Mouse (Mus musculus) ovary, postnatal 14 days (tissue): ENCODE measurements around the gene G3bp1.

Source experiments
- DNase-seq: peaks from one replicate; pipeline ENCODE4 v3.0.0; 2022; ENCODE audit warnings: low spot score

G3bp1 gene

DNA sequence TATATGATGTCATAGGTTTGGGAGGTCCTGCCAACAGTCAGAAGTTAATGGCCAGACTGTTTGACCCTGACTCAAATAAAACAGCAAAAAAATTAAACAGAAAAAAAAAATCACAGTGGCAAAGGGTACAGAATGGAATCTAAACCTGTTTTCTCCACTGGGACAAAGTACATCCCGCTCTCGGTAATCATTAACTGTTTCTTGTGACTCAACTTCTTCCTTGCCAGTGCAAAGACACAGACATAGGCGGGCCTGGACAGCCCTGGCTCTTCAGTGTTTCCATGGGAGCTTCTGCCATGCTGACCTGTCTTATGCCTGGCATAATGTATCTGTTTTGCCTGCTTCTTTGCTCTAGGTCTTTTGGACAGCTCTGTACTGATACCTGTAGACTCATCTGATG, 4.3 kb upstream of the G3bp1 start:
- DNase-seq: no peak

GRCm38 (mm10) chr11:55468012-55468411, 1.5 kb upstream of the G3bp1 start:
- peak; percentile 16 for DNase-seq

GRCm38 (mm10) chr11:55468611-55469047, 856 bp upstream of the G3bp1 start:
- peak; percentile 15 for DNase-seq

- peak; percentile 14 for DNase-seq
These were observed 622 bp downstream of the G3bp1 start for GRCm38 (mm10) chr11:55469923-55470691.

DNA sequence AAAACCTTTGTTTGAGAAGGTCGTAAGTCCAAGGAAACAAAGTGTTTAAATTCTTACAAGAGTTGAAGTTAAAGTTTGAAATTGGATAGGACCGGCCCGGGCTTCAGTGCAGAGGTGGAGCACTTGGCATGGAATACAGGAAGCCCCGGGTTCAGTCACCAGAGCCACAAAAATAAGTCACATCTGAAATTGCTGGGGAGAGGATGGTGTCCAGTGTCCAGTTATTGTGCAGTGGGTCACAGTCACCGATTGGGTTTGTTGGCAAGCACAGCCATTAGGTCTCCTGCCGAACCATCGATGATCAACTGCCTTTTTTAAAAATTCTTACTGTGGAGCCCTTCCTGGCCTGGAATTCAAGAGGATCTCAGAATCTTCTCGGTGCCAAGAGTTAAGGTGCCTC, 1.3 kb downstream of the G3bp1 start:
- no peak for DNase-seq

DNA sequence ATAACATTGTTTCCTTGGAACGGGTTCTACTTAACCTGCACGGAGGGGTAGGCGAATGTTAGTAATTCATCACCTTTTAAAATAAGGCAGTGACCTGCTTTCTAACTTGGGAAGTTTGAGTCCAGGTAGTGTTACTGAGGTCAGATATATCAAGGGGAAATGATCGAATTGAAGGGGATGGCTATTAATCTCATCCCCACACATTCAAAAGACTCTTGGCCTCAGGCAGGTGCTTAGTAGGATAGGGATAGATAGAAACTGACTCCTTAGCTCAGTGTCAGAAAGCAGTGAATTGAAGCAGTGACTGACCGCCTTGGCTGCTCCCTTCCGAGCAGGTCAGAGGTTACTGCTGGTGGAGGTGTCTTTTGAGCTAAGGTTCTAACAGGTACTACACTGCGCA, 2.0 kb downstream of the G3bp1 start:
- no peak for DNase-seq

DNA sequence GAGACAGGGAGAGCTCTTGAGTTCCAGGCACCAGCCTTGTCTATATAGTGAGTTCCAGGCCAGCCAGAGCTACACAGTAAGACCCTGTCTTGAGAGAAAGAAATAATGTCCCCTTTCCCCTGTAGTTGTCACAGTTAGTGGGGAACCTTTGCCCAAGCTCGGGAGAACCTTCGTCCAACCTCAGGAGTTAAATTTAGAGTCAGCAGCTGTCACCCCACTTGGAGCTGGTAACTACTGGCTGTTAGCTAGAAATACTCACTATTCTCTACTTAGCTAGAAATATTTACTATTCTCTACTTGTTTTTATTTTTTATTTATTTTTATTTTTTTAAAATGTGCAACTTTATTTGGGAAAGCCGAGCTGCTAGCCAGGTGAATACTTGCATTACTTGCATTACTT, 3.7 kb downstream of the G3bp1 start:
- DNase-seq: no peak

- no peak for DNase-seq
These were observed 16.0 kb downstream of the G3bp1 start for GRCm38 (mm10) chr11:55485443-55485842.

DNA sequence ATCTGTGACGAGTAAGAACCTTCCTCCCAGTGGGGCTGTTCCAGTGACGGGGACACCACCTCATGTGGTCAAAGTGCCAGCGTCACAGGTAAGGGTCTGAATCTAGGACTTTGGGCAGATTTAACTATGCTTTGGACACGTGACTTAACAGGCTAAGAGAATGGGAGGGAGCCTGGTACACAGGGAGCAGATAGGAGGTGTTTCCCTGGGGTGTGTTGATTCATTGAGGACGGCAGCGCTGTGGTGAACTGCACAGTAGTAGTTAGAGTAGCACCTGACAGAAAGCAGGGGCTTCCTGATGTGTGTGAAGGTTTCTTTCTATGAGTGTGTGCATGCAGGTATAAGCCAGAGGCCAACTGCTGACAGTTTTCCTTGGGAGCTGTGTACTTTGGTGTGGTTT, 26.7 kb downstream of the G3bp1 start:
- no peak for DNase-seq

GRCm38 (mm10) chr11:55497885-55498284, 28.4 kb downstream of the G3bp1 start:
- no peak for DNase-seq

DNA sequence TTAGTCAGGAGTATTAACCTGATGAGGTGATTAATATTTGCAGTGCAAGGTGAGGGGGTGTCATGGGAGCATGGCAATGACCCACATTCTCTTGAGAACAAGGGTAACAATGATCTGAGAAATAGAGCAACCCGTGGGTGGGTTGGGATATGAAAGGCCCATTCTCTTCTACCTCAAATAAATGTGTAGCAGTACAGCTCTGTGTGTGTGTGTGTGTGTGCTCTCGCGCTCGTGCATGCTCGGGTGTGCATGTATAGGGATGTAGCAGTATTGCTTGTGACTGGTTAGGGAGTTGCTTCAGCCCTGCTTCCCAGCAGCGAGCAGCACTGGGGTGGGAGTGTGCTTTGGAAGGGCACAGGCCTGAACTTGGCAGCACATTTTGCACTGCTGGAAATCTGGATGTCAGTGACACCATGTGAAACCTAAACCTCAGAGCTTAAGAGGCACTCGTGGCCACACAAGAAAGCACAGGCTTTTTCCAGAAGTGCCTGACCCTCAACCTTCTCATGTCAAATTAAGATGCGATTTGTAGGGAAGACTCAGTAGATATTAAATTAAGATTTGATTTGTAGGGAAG, 32.6 kb downstream of the G3bp1 start:
- DNase-seq: no peak

- no peak for DNase-seq
These were observed 33.4 kb downstream of the G3bp1 start for GRCm38 (mm10) chr11:55502886-55503285.

DNA sequence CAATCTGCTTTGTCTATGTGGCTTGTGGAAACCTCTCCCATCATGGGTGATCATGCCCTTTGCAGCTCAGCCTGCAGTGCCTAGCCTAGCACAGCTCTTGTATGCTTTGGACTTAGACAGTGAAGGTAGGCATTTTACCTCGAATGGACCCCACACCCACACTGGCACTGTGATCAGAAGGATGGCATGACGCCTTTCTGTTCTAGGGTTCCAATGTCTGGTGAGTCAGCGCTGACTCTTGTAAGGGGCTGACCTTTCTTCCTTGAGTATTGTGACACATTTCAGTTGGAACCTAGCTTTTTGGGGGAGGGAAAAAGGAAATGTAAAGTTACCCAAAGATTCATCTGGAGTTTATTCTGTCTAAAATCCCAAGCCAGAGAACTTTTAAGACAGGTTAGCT, 36.0 kb downstream of the G3bp1 start:
- DNase-seq: no peak

DNA sequence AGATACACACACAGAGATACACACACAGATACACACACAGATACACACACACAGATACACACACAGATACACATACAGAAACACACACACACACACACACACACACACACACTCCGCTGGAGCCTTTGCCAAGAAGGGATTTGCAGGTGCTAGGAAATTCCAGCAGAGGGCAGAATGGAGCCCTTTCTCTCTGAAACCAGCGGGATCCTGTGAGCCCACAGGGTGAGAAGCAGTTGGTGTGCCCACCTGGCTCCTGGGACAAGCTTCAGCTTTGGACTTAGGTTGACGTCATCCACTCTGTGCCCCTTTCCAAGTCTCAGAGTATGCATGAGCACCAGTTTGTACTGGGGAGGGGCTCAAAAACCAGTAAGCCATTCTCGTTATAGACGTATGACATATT, 41.9 kb downstream of the G3bp1 start:
- no peak for DNase-seq

GRCm38 (mm10) chr11:55517666-55518065, 48.2 kb downstream of the G3bp1 start:
- DNase-seq: no peak

DNA sequence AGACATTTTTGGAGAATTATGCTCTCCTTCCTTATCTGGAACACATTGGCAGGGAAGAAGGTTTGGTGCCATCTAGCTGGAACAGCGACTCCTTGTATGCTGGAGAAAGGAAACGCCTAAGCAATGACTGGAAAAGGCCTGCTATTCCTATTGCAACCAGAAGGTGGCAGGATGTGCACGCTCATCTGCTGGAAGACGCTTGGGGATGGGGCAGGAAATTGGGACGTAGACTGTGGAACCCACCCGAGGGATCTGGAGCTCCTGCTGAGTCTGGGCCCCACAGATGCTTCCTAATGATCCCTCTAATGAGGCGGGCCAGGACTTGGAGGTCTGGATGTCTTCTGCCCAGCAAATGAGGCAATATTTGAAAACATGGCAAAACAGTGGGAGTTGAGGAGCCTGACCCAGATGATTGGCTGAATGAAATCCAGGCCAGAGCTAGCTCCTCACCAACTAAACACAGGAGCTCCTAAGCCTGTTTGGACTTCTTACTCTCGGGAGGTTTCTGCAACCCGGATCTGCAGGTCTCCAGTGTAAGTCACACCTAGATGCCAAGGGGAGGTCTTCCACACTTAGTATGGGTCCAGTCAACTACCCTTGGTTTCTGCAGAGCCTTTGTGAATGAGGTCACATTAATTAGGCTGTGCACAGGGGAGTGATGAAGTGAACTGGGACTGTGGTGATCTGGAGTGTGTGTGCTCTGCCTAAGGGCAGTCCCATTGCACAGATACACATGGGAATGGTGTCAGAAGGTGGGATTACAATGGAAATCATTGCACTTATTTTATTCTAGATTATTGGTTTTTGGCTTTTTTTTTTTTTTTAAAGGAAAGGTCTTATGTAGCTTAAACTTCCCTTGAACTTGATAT, 49.6 kb downstream of the G3bp1 start:
- DNase-seq: peak; percentile 63

DNA sequence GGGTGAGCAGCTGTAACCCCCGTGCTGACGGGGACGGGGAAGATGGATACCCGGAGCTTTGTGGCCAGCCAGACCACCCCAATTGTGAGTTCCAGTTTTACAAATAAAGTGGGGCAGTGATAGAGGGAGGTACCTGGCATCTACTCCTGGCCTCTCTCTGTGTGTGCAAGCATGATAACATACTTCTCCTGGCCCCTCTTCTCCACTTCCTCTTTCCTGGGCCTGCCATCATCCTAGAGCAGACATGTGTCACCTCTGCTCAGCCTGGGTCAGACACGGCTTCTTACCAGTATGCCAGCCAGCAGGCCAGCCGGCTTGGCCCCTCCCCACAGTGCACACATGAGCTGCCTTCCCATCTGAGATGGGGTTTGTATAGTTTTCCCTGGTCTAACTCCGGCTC, 61.3 kb downstream of the G3bp1 start:
- DNase-seq: no peak

GRCm38 (mm10) chr11:55533378-55533777, 63.9 kb downstream of the G3bp1 start:
- peak; percentile 11 for DNase-seq

DNA sequence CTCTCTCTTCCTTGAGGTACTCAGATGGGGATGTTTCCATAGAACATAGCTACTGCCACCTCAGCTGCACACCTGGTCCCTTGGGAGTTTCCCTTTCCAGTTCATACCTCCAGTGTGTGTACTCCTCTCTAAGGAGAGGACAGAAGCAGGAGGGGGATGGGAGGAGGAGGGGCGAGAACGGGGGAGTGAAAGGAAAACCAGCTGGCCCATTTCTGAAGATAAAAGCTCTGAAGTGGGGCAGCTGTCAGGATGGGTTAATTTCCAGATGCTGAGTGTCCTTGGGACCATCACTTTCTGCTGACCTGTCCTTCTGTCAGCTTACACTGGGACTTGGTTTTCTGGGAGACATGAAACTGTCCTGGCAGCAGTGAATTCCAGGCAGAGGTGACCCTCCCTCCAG, 65.3 kb downstream of the G3bp1 start:
- DNase-seq: no peak

DNA sequence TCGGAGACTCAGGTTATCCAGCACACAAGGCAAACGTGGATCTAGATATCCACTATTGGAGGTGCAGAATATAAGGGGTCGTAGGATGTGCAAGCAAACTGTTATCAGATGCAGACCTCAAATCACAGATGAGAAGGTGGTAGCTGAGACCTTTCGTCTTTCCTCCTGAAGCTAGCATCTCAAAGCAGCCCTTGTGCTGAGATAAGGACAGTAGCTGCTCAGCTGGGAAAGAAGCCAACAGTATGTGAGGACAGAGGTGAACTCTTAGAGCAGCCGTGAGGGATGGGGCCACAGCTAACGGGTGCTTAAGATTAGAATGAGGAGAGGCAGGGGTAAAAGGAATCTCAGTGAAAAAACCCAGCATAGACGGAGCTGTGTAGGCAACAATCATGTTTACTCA, 72.6 kb downstream of the G3bp1 start:
- DNase-seq: no peak

- DNase-seq: no peak
These were observed 73.2 kb downstream of the G3bp1 start for GRCm38 (mm10) chr11:55542671-55543070.

- no peak for DNase-seq
These were observed 76.2 kb downstream of the G3bp1 start for GRCm38 (mm10) chr11:55545690-55546089.
